Mouse (Mus musculus) spleen, adult 2 months (tissue): ENCODE results near the gene Fancc.

ENCODE experiments used
- CTCF ChIP-seq: fragments of 200-500 bp; IDR thresholded peaks from 2 replicates; pipeline ENCODE4 v1.5.1; 2011; ENCODE audit warnings: mild to moderate bottlenecking, inconsistent platforms; ENCODE audit not compliant: insufficient read depth, insufficient read length, insufficient replicate concordance; ENCODE audit errors: extremely low read depth
- POLR2A ChIP-seq: fragments of 200-500 bp; IDR thresholded peaks from 2 replicates; pipeline ENCODE4 v1.6.1; 2011; ENCODE audit warnings: low read depth, low read length, inconsistent platforms

- no peak for TF ChIP-seq CTCF
- no peak for TF ChIP-seq POLR2A
Observed at GRCm38 (mm10) chr13:63276389-63276788, 220.7 kb downstream of the Fancc start.
